Mouse (Mus musculus): ENCODE results near the gene Galnt17.

- TF ChIP-seq EP300 (IDR thresholded peaks at IDR 0.05; ENCODE audit: low read depth) (no peak), CTCF (IDR thresholded peaks at IDR 0.05; ENCODE audit: low read depth) (no peak)
Measured at GRCm38 (mm10) chr5:131000572-131000971, 307.7 kb downstream of the Galnt17 start.

Measured in liver, postnatal 0 days (tissue).